Mouse (Mus musculus): Measurements from ENCODE around the gene Fut7.

- TF ChIP-seq CTCF (IDR thresholded peaks at IDR 0.05; ENCODE audit: control insufficient read depth, insufficient read depth, insufficient read length) (no peak), MAX (IDR thresholded peaks at IDR 0.05) (no peak), USF1 (IDR thresholded peaks at IDR 0.05; ENCODE audit: low read depth) (no peak)
These were observed 9.4 kb downstream of the Fut7 start for GRCm38 (mm10) chr2:25432326-25433098.
